Mouse (Mus musculus) thymus, postnatal 4 days (tissue): Measurements from ENCODE around the gene Mtx2.

ENCODE experiments used
- DNase-seq: peaks from one replicate; pipeline ENCODE4 v3.0.0; 2021

Gene Mtx2

GRCm38 (mm10) chr2:74825730-74826430, at the start of gene Mtx2:
Gene Mtx2 (plus strand): TSS chr2:74825803.
- peak; percentile 84 for DNase-seq

GRCm38 (mm10) chr2:74777536-74778275, 47.9 kb upstream of the Mtx2 start:
- no peak for DNase-seq

- DNase-seq, result no peak
These were observed 44.2 kb upstream of the Mtx2 start for GRCm38 (mm10) chr2:74781386-74781785.

GRCm38 (mm10) chr2:74795531-74795930, 30.1 kb upstream of the Mtx2 start:
- DNase-seq, result no peak

- DNase-seq, result no peak
These were observed 17.2 kb upstream of the Mtx2 start for GRCm38 (mm10) chr2:74808431-74808830.

GRCm38 (mm10) chr2:74822654-74823053, 2.9 kb upstream of the Mtx2 start:
- DNase-seq, result no peak

- no peak for DNase-seq
These were observed 253 bp upstream of the Mtx2 start for GRCm38 (mm10) chr2:74825371-74825729.

- DNase-seq, result no peak
These were observed 21.4 kb downstream of the Mtx2 start for GRCm38 (mm10) chr2:74846992-74847391.

- no peak for DNase-seq
These were observed 21.9 kb downstream of the Mtx2 start for GRCm38 (mm10) chr2:74847516-74847915.

GRCm38 (mm10) chr2:74850036-74850435, 24.4 kb downstream of the Mtx2 start:
- DNase-seq, result no peak

GRCm38 (mm10) chr2:74862070-74862476, 36.5 kb downstream of the Mtx2 start:
- no peak for DNase-seq

- no peak for DNase-seq
These were observed 39.8 kb downstream of the Mtx2 start for GRCm38 (mm10) chr2:74865414-74865813.

GRCm38 (mm10) chr2:74874043-74874442, 48.4 kb downstream of the Mtx2 start:
- no peak for DNase-seq

GRCm38 (mm10) chr2:74884357-74884756, 58.8 kb downstream of the Mtx2 start:
- DNase-seq, result no peak

- DNase-seq, result no peak
These were observed 66.3 kb downstream of the Mtx2 start for GRCm38 (mm10) chr2:74891868-74892267.

- DNase-seq, result no peak
These were observed 67.4 kb downstream of the Mtx2 start for GRCm38 (mm10) chr2:74892881-74893615.

GRCm38 (mm10) chr2:74894061-74894460, 68.5 kb downstream of the Mtx2 start:
- DNase-seq, result no peak

- DNase-seq, result no peak
These were observed 74.4 kb downstream of the Mtx2 start for GRCm38 (mm10) chr2:74899973-74900372.

- no peak for DNase-seq
These were observed 76.2 kb downstream of the Mtx2 start for GRCm38 (mm10) chr2:74901764-74902295.

- no peak for DNase-seq
These were observed 82.0 kb downstream of the Mtx2 start for GRCm38 (mm10) chr2:74907368-74908291.

GRCm38 (mm10) chr2:74912031-74912430, 86.4 kb downstream of the Mtx2 start:
- no peak for DNase-seq

GRCm38 (mm10) chr2:74917880-74918537, 92.4 kb downstream of the Mtx2 start:
- no peak for DNase-seq
